Mouse (Mus musculus): ENCODE data around the gene Pnldc1.
A peak's percentile ranks its signal among the peaks of the same experiment; 100 is the strongest.

Gene Pnldc1

DNA sequence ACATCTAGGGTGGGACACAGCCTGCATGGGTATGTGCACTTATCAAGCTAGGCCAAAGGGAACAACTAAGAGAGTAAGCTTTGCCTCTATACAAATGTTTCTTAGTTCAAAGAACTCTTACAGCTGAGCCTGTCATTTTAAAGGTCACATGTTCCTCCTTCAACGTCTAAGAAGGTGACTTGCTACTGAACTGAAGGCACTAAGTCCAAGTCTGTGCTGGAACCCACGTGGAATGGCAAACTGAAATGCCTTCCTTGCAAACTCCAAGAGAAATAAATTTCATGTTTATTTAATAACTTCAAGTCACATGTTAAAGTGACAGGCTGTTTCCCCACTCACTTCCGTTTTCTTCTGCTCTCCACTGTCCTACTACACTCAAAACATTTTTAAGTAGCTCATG is 52.6 kb downstream of the Pnldc1 start:
- DNase-seq (ENCODE audit: low read depth, low spot score) = no peak

DNA sequence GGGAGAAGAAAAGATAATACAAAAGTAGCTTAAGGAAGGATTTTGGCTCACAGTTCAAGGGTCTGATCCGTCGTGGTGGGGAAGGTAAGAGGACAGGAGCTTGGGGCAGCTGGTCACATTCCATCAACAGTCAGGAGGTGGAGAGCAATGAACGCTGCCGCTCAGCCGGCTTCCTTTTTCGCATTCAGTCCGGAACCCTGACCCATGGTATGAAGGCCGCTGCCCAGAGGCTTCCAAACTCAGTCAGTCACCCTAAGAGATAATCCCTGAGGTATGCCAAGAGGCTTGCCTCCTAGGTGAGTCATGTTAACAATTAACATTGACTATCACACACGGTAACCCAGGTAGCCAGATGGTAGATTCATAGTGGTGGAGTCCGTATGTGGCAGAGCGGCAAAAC is 55.6 kb downstream of the Pnldc1 start:
- no peak for DNase-seq (ENCODE audit: low read depth, low spot score)

DNA sequence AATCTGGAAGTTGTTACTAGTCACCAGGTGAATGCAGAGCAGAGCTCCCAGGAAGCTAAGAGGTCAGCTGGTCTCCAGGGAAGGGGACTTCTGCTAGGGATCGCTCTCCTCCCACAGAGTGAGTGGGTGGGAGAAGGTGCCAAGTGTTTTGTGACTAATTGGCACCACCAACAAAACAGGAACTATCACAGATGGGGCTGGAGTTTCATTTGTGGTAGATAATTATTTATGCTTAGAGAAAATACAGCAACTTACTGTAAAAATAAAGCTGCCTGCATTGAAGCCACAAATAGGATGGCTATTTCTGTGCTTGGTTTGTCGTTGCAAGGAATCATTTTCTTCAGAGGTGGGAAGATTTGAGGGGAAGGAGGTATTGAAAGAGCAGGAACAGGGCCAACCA is 56.2 kb downstream of the Pnldc1 start:
- DNase-seq (ENCODE audit: low read depth, low spot score) = no peak

DNA sequence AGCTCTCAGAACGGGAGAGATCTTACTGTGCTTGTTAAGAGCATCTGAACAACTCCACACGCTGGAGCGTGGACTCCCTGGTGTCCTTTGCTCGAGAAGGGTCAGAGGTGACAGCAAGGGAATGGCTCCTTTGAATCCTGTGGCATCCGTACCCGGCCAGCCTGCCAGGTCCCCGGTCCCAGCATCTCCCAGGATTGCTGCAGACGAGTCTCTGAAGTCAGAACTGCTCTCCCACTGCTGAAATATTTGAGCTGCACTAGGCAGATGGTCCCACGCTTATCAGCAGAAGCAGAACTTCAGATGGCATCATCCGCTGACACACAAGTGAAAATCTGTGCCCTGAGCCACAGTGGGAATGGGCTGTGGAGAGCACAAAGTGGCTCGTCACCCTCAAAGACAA is 58.3 kb downstream of the Pnldc1 start:
- no peak for DNase-seq (ENCODE audit: low read depth, low spot score)

DNA sequence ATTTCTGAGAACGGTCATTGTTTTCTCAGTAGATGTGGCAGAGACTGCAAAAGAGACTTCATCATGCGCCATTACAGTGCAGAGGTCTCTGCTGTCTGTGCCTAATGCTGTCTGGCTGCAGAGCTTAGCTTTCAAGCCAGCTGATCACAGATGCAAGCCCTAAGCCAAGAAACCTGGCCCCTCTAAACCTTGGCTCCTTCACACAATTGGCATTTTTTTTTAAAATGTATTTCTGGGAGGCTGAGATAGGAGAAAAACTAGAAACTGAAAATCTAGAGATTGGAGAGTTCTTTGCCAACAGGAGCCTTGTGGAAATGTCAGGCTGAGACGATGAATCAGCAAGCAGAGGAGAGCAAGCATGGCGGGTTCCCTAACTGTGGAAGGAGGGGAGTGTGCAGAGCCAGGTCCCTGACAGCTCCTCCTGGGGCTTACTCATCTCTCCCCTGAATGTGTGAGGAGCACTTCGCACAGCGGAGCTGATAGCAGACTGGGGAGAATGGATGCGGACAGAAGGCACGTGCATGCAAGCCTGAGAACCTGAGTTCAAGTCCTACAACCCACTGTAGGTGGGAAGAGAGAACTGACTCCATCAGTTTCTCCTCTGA is 60.1 kb downstream of the Pnldc1 start:
- no peak for DNase-seq (ENCODE audit: low read depth, low spot score)

DNA sequence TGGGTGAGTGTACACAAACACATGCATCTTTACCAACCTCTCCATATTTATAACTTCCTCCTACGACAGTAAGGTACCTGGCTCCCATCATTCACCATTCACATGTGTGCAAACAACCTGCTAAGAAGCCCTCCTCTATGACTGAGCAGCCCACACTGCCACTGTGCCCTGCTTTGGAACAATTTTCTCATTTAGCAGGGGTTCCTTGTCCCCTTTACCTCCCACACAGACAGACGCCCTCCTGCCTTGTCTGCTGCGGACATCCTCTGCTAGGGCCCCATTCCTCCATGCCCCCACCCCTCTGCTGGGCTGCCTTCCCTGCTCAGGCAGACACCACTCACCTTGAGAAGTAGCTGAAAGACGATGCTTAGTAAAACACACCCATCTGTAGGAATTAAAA is 62.3 kb downstream of the Pnldc1 start:
- peak; percentile 19 for DNase-seq (ENCODE audit: low read depth, low spot score)

DNA sequence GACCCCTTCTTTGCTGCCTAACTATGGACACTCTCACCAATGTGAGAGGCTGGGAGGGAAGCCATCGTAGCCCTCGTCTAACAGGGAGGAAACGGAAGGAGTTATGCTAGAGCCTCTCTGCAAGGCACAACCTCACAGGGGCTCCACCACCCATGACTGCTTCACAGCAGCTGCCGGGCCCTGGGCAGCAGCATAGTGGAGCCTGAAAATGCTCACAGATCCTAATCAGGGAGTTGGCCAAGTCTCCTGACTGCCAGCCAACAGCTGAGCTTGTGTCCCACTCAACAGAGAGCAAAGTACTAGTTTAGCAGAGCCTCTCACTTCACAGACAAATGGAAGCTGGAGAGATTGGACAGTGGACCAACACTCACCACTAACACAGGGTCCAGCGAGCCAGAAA is 63.6 kb downstream of the Pnldc1 start:
- no peak for DNase-seq (ENCODE audit: low read depth, low spot score)

DNA sequence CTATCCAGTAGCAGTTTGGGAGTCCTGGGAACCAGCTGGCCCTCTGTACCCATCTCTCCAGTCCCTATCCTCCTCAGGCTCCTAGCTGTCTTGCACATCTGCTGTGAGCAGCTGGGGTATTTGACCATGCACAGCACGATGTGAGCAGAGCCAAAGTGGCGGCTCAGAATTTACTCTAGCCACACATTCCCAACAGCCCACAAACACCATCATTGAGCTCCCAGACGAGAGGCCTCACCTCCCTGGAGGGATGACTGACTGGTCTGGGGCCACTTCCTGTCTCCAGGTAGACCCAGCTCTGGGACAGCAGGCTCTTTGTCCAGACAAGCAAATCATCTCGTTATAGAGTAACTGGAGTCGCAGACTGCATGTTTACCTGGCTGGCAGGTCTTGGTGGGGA is 64.2 kb downstream of the Pnldc1 start:
- no peak for DNase-seq (ENCODE audit: low read depth, low spot score)

DNA sequence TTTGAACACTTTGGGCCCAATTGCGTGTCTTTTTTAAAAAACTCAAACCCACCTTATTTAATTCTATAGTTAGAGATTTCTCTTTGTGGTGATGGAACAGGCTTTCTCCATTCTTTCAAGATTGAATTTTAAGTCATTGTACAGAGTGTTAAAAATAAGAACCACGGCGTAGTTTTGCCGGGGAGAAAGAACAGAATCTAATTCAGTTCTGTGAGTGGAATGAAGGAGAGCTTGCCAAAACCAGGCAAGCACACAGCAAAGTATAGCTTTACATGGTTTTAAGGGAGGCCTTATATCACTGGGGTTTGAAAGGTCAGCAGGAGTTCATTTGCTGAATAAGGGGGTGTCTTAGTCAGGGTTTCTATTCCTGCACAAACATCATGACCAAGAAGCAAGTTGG is 65.5 kb downstream of the Pnldc1 start:
- DNase-seq (ENCODE audit: low read depth, low spot score) = no peak

DNA sequence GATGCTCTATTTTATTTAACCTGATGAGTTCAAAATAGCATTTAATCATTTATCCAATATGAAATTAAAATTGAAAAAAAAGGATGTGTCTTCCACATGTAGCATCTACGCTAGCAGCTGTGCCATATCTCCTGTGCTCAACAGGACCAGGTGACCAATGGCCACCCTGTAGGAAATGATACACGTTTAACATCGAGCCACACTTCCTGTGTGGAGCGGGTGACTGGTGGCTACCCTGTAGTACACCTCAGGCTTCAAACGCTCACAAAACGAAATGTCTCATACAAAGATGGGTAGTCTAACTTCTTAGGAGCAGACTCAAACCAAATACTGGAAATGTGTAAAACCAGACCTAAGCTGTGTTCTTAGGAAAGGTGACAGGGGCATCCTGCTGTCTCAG is 66.2 kb downstream of the Pnldc1 start:
- DNase-seq (ENCODE audit: low read depth, low spot score) = no peak

DNA sequence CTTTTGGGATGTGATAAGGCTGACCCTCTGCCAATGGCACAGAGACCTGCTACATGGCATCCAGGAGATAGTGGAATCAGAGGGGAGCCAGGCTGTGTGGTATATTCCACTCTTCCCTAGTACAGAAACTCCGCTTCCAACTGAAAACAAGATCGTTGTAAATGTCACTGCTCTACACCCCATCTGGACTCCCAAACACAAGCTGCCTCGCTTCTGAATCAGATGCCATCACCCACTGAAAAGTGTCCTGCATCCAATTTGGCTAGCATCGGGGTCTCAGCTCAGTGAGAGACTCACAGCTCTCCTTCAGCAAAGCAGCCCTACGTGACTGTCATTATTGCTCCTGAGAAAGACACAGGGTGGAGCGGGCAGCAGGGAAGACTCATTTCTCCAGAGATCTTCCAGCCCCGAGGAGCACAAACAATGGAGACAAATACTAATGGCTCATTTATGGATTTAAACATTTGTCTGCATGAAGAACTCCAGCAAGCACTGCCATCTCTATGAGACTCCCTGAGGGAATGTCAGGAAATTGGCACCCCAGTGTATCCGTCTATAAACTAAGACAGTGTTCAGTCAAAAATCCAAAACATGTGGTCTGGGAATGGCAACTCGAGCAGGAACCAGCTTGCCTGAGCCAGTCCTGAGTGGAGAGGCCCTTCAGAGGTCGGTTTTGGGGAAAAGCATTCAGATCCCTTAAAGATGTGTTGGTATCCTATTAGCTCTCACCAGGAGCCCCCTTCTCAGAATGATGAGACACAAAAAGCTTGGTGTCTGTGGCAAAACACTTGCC is 70.4 kb downstream of the Pnldc1 start:
- no peak for DNase-seq (ENCODE audit: low read depth, low spot score)

All from ES-CJ7 (cell line).